Mouse (Mus musculus) CH12.LX (cell line): ENCODE measurements around the gene Evx2. TPM values are rescaled to one million over a fixed set of nuclear protein-coding genes. Genes with fewer than 3 reads are reported as not detected.

Source experiments
- DNase-seq: peaks from one replicate; pipeline ENCODE4 v3.0.0-alpha.2; 2013; ENCODE audit errors: extremely low read depth
- H3K27ac ChIP-seq: 2 replicates; pipeline ENCODE4 v1.5.1; 2012; ENCODE audit warnings: low read depth, mild to moderate bottlenecking, control low read depth, moderate library complexity; ENCODE audit not compliant: insufficient read depth
- H3K27me3 ChIP-seq: replicated peaks from 2 replicates; pipeline ENCODE3; 2012; ENCODE audit warnings: inconsistent platforms
- H3K36me3 ChIP-seq, 2 experiments: replicated peaks in 1 of 2; 2 replicates each; pipeline versions ENCODE3 to v1.6.1; 2012; ENCODE audit warnings: inconsistent platforms in 1 of 2, low read length in 1 of 2, mild to moderate bottlenecking in 1 of 2, mixed read lengths in 1 of 2, moderate library complexity in 1 of 2; ENCODE audit not compliant: control insufficient read depth in 1 of 2, insufficient read depth in 1 of 2
- H3K4me1 ChIP-seq, 2 experiments: 2 replicates each; pipeline ENCODE4 v1.6.1; 2012; ENCODE audit warnings: inconsistent platforms in 1 of 2, moderate library complexity in 1 of 2; ENCODE audit not compliant: insufficient read depth in 2 of 2, control insufficient read depth in 1 of 2
- H3K4me2 ChIP-seq: 2 replicates; pipeline ENCODE4 v1.6.1; 2012; ENCODE audit warnings: low read depth, mild to moderate bottlenecking, control low read depth; ENCODE audit not compliant: poor library complexity, insufficient read depth, severe bottlenecking
- H3K4me3 ChIP-seq, 3 experiments: fragments of 150-350 bp in 1 of 3; sonication (generic) in 1 of 3; replicated peaks in 1 of 3; 2 replicates each; pipeline versions ENCODE3 to v1.5.1; 2011 to 2012; ENCODE audit warnings: low read depth in 2 of 3, low read length in 2 of 3, mild to moderate bottlenecking in 2 of 3, moderate library complexity in 2 of 3, control low read depth in 1 of 3, improper control_type of control experiment in 1 of 3, inconsistent platforms in 1 of 3, mixed read lengths in 1 of 3; ENCODE audit not compliant: poor library complexity in 1 of 3
- H3K79me2 ChIP-seq: replicated peaks from 2 replicates; pipeline ENCODE4 v1.6.1; 2012; ENCODE audit warnings: mild to moderate bottlenecking, moderate library complexity; ENCODE audit not compliant: control insufficient read depth, poor library complexity, insufficient read depth, severe bottlenecking; ENCODE audit errors: extremely low read depth
- H3K9ac ChIP-seq: 2 replicates; pipeline ENCODE4 v1.6.1; 2012; ENCODE audit warnings: low read depth, mild to moderate bottlenecking, control low read depth, moderate library complexity; ENCODE audit not compliant: insufficient read depth
- H3K9me3 ChIP-seq: replicated peaks from 2 replicates; pipeline ENCODE3; 2012; ENCODE audit warnings: low read length, inconsistent platforms, mixed read lengths
- BHLHE40 ChIP-seq: IDR thresholded peaks from 2 replicates; pipeline ENCODE4 v1.6.1; 2011; ENCODE audit warnings: mild to moderate bottlenecking, low read depth, low read length, improper control_type of control experiment
- CHD1 ChIP-seq: IDR thresholded peaks from 2 replicates; pipeline ENCODE4 v1.6.1; 2012; ENCODE audit warnings: low read depth, low read length, improper control_type of control experiment, inconsistent platforms
- CHD2 ChIP-seq: IDR thresholded peaks from 2 replicates; pipeline ENCODE4 v1.6.1; 2011; ENCODE audit warnings: low read length, improper control_type of control experiment
- CTCF ChIP-seq, 2 experiments: IDR thresholded peaks in 1 of 2; conservative IDR thresholded peaks in 1 of 2; 2 replicates each; pipeline ENCODE4 v1.5.1; 2011 to 2012; ENCODE audit warnings: low read depth in 2 of 2, low read length in 2 of 2, improper control_type of control experiment in 1 of 2, inconsistent platforms in 1 of 2, mild to moderate bottlenecking in 1 of 2, moderate library complexity in 1 of 2
- JUN ChIP-seq: IDR thresholded peaks from 2 replicates; pipeline ENCODE4 v1.6.1; 2011; ENCODE audit warnings: low read depth, mild to moderate bottlenecking, low read length, improper control_type of control experiment, moderate library complexity; ENCODE audit not compliant: insufficient read depth
- JUND ChIP-seq: conservative IDR thresholded peaks from 2 replicates; pipeline ENCODE4 v1.6.1; 2011; ENCODE audit warnings: low read depth, low read length, improper control_type of control experiment
- MAX ChIP-seq: IDR thresholded peaks from 2 replicates; pipeline ENCODE4 v1.6.1; 2011; ENCODE audit warnings: low read length, improper control_type of control experiment
- MEF2A ChIP-seq: IDR thresholded peaks from 2 replicates; pipeline ENCODE4 v1.6.1; 2014; ENCODE audit warnings: low read depth, mild to moderate bottlenecking, inconsistent platforms, low read length, improper control_type of control experiment, borderline replicate concordance
- NRF1 ChIP-seq: IDR thresholded peaks from 2 replicates; pipeline ENCODE4 v1.6.1; 2014; ENCODE audit warnings: low read depth, mild to moderate bottlenecking, inconsistent platforms, low read length, improper control_type of control experiment, moderate library complexity
- SIN3A ChIP-seq: IDR thresholded peaks from 2 replicates; pipeline ENCODE4 v1.6.1; 2012; ENCODE audit warnings: low read length, improper control_type of control experiment, inconsistent platforms
- SMC3 ChIP-seq: IDR thresholded peaks from 2 replicates; pipeline ENCODE4 v1.6.1; 2011; ENCODE audit warnings: low read depth, low read length, improper control_type of control experiment
- UBTF ChIP-seq: IDR thresholded peaks from 2 replicates; pipeline ENCODE4 v1.6.1; 2012; ENCODE audit warnings: low read depth, mild to moderate bottlenecking, inconsistent platforms, low read length, improper control_type of control experiment, moderate library complexity
- ZC3H11A ChIP-seq: IDR thresholded peaks from 2 replicates; pipeline ENCODE4 v1.6.1; 2012; ENCODE audit warnings: low read depth, mild to moderate bottlenecking, inconsistent platforms, low read length, improper control_type of control experiment
- ZKSCAN1 ChIP-seq: IDR thresholded peaks from 2 replicates; pipeline ENCODE4 v1.6.1; 2012; ENCODE audit warnings: low read depth, inconsistent platforms, low read length, improper control_type of control experiment, borderline replicate concordance
- ZNF384 ChIP-seq: IDR thresholded peaks from 2 replicates; pipeline ENCODE4 v1.6.1; 2012; ENCODE audit warnings: low read depth, low read length, improper control_type of control experiment, inconsistent platforms
- dilution Hi-C: fragments of 300-500 bp; cut with MboI; formaldehyde crosslinking; loops from 2 replicates; pipeline ENCODE4 v1.14.3; 2020; ENCODE audit warnings: low sequenced_read_pairs; ENCODE audit not compliant: extremely low pct_unique_long_range_greater_than_20kb, extremely low pct_ligation_motif_present
- in situ Hi-C: fragments of 300-500 bp; cut with MboI; formaldehyde crosslinking; loops from 3 replicates; pipeline ENCODE4 v1.14.3; 2019; ENCODE audit warnings: low sequenced_read_pairs, low pct_ligation_motif_present, low pct_unique_long_range_greater_than_20kb, mixed read lengths
- polyA plus RNA-seq: library from polyadenylated mRNA; unstranded; fragments of >175 nt; gene quantifications from 2 replicates; pipeline ENCODE4 v1.2.1, GENCODE M21; 2012; ENCODE audit warnings: low read depth; ENCODE audit not compliant: insufficient read length
- total RNA-seq, 2 experiments: library from RNA; depleted of rRNA; stranded (reverse); fragments of 300-350 nt in 1 of 2; fragments of >200 nt in 1 of 2; gene quantifications; 2 replicates each; pipeline ENCODE4 v1.2.3; 2012 to 2014

Gene Evx2
- total and polyA plus RNA-seq, 3 experiments, result not detected

GRCm38 (mm10) chr2:74686301-74686987, 27.1 kb upstream of the Evx2 start:
- no peaks in the 10 kb centered on the region for H3K4me1 ChIP-seq
- peak; percentile 34 for TF ChIP-seq SMC3
- TF ChIP-seq JUN, result no peak
- TF ChIP-seq ZNF384, result peak; percentile 88
- TF ChIP-seq UBTF, result no peak
- TF ChIP-seq BHLHE40, result no peak
- peak in 1 of 2 experiments; percentile 57; a peak in 2 of 4 replicates for TF ChIP-seq CTCF (conservative IDR thresholded peaks at IDR 0.05 in 1 of 2, IDR thresholded peaks at IDR 0.05 in 1 of 2; ENCODE audit: low read depth in 2 of 2, low read length in 2 of 2)
- no peak for TF ChIP-seq ZKSCAN1
- no peak for TF ChIP-seq JUND
- no peak for TF ChIP-seq NRF1
- no peak for TF ChIP-seq CHD1
- no peak for TF ChIP-seq ZC3H11A
- no peak for TF ChIP-seq SIN3A
- TF ChIP-seq CHD2, result no peak
- TF ChIP-seq, all 38 proteins: peak for 3
- H3K9me3 ChIP-seq, result peaks cover 21% of the 10 kb centered on the region
- H3K27me3 ChIP-seq, result no peaks in the 10 kb centered on the region
- peak; percentile 41 for DNase-seq
- H3K27ac ChIP-seq, result no peak overlapping the region
- no peak overlapping the region for H3K4me3 ChIP-seq
- in situ Hi-C loops, result loop anchor here (25.0 kb wide), 1 partner anchor 626 kb away; no protein-coding TSS in a partner anchor
- H3K79me2 ChIP-seq, result no peaks in the 10 kb centered on the region
- dilution Hi-C loops, result no loop called here
- H3K9ac ChIP-seq, result no peak overlapping the region
- no peaks in the 10 kb centered on the region for H3K36me3 ChIP-seq
- H3K4me2 ChIP-seq, result no peak overlapping the region

GRCm38 (mm10) chr2:74685059-74685603, 25.8 kb upstream of the Evx2 start:
- TF ChIP-seq MAX (no peak), MEF2A (no peak)
- no peaks in the 10 kb centered on the region for H3K4me1 ChIP-seq
- no peak overlapping the region for H3K27ac ChIP-seq
- H3K9ac ChIP-seq, result no peak overlapping the region
- no peaks in the 10 kb centered on the region for H3K27me3 ChIP-seq
- DNase-seq, result no peak
- no peaks in the 10 kb centered on the region for H3K36me3 ChIP-seq
- in situ Hi-C loops, result loop anchor here (25.0 kb wide), 1 partner anchor 627 kb away; no protein-coding TSS in a partner anchor
- H3K4me3 ChIP-seq, result no peak overlapping the region
- no peak overlapping the region for H3K4me2 ChIP-seq
- H3K79me2 ChIP-seq, result no peaks in the 10 kb centered on the region
- H3K9me3 ChIP-seq, result peaks cover 24% of the 10 kb centered on the region
- dilution Hi-C loops, result no loop called here
